Mouse (Mus musculus): ENCODE data around the gene Brf1. TPM values are rescaled to one million over a fixed set of nuclear protein-coding genes. Genes with fewer than 3 reads are reported as not detected.

Gene Brf1
- polyA plus RNA-seq, 1 experiment from 2014 or later: 70.4 TPM

DNA sequence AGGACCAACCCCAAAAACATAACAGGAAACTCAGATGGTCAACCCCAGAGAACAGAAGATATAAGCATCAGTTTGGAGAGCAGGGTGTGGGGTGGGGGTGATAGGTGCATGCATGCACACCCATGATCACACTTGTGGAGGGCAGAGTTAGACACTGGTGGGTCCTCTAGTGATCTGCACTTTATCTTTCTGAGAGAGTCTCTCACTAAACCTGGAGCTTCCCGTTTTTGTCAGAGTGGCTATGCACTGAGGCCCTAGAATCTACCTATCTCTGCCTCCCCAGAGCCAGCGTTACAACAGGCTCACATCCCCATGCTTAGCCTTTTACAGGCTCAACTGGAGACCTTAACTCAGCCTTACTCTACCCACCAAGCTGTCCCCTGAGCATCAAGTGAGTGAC lies 9.1 kb downstream of the Brf1 start:
- 90% methylated on average over 2 of the region's 2 CpGs for WGBS
- Histone ChIP-seq H3K4me2 (no peak overlapping the region), H3K27ac (no peak overlapping the region)

DNA sequence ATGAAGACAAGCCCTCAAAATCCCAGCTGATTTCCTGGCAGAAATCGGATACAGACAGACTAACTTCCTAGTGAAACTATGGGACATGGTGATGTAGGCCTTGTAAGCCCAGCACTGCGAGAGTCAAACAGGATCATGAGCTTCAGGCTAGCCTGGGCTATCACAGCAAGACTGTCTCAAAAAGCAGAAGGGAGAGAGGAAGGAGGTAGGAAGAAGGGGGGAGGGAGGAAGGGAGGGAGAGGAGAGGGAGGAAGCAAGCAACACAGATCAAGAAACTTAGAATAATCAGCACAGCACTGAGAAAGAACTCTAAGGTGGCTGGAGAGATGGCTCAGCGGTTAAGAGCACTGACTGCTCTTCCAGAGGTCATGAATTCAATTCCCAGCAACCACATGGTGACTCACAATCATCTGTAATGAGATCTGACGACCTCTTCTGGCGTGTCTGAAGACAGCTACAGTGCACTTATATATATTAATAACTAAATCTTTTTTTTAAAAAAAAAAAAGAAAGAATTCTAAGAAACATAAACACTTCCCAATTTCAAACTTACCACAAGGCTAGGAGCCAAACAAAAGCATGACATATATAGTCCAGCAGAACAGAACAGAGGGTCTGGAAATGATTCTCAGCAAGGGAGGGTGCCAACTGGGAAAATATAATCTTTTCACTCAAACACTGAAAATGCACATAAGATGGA lies 9.6 kb downstream of the Brf1 start:
- H3K4me2 ChIP-seq: no peak overlapping the region
- no peaks in the 10 kb centered on the region for H3K27me3 ChIP-seq
- H3K4me3 ChIP-seq (replicated peaks): no peak overlapping the region
- ATAC-seq (replicated peaks; ENCODE audit: low FRiP score): no peak
- H3K36me3 ChIP-seq: peaks cover 66% of the 10 kb centered on the region
- H3K4me1 ChIP-seq: peaks cover 8% of the 10 kb centered on the region; the same call in 1 of the 2 replicates
- 84% methylated on average over 5 of the region's 5 CpGs for WGBS
- no peak overlapping the region for H3K9ac ChIP-seq
- no peaks in the 10 kb centered on the region for H3K9me3 ChIP-seq (replicated peaks)
- no peak overlapping the region for H3K27ac ChIP-seq

More for the DNA sequence above, 9.1 kb downstream of the Brf1 start:
- ATAC-seq (replicated peaks; ENCODE audit: low FRiP score): no peak
- H3K4me1 ChIP-seq: peaks cover 8% of the 10 kb centered on the region; the same call in 1 of the 2 replicates
- H3K4me3 ChIP-seq (replicated peaks): no peak overlapping the region
- H3K36me3 ChIP-seq: peaks cover 66% of the 10 kb centered on the region
- no peak overlapping the region for H3K9ac ChIP-seq
- H3K9me3 ChIP-seq (replicated peaks): no peaks in the 10 kb centered on the region
- H3K27me3 ChIP-seq: no peaks in the 10 kb centered on the region

DNA sequence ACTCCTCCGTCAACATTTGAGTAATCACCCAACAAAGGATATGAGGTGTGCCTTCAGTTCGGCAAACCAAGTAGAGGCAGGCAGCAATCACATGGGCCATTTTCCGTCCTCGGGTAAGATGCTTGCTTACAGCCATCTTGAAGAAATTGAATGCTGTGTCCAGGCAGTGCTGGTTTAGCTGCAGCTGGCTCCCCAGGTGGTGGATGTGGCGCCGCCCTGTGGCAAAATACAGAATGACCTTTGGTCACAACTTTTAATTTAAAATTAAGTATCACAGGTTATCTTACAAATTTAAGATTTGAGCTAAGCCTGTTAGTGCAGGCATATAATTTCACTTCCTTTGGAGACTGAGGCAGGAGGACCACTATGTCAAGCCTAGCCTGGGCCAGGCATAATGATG lies 12.6 kb downstream of the Brf1 start:
- no peak overlapping the region for H3K9ac ChIP-seq
- no peak overlapping the region for H3K27ac ChIP-seq
- H3K27me3 ChIP-seq: no peaks in the 10 kb centered on the region
- no peak overlapping the region for H3K4me2 ChIP-seq
- no peak for ATAC-seq (replicated peaks; ENCODE audit: low FRiP score)
- H3K36me3 ChIP-seq: peaks cover 79% of the 10 kb centered on the region
- H3K4me1 ChIP-seq: 0 out of 2 replicates have a peak, but pooled peaks cover 3% of the 10 kb centered on the region
- 76% methylated on average over 6 of the region's 6 CpGs for WGBS
- H3K9me3 ChIP-seq (replicated peaks): no peaks in the 10 kb centered on the region
- no peak overlapping the region for H3K4me3 ChIP-seq (replicated peaks)

DNA sequence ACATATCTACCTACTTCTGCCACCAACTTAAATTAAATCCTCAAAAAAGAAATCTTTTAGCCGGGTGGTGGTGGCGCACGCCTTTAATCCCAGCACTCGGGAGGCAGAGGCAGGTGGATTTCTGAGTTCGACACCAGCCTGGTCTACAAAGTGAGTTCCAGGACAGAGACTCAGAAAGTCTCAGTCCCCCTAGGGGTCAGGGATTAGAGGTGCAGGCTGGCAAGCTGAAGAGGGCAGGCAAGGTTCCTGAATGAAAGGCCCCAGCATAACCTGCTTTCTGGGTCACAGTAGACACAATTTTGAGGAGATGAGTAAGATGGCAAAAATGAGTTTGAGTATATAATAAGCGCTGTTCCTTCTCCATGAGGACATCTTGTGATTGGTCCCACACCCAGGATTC lies 15.2 kb downstream of the Brf1 start:
- Histone ChIP-seq H3K4me1 (no peaks in the 10 kb centered on the region), H3K27me3 (no peaks in the 10 kb centered on the region), H3K4me2 (no peak overlapping the region), H3K4me3 (replicated peaks) (no peak overlapping the region), H3K27ac (no peak overlapping the region), H3K9ac (no peak overlapping the region), H3K9me3 (replicated peaks) (no peaks in the 10 kb centered on the region), H3K36me3 (peaks cover 82% of the 10 kb centered on the region)
- 94% methylated on average over 6 of the region's 6 CpGs for WGBS
- ATAC-seq (replicated peaks; ENCODE audit: low FRiP score): no peak

DNA sequence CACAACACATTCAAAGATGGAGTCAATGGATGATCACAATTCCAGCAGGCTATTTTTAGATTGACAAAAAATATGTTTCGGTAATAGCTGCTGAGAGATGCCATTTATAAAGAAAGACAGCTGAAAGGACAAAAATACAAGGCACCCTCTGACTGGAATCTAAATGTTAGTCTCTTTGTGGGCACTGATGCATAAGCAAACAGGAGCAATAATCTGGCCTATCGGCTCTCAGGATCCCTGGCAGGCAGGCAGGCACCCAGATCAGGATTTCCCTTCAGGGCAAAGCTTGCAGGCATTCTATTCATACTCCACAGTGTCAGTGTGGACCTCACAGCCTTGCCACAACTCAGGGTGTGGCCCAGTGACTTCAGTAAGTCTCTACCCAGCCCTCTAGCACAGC lies 18.5 kb downstream of the Brf1 start:
- peaks cover 91% of the 10 kb centered on the region for H3K36me3 ChIP-seq
- no peak for ATAC-seq (replicated peaks; ENCODE audit: low FRiP score)

DNA sequence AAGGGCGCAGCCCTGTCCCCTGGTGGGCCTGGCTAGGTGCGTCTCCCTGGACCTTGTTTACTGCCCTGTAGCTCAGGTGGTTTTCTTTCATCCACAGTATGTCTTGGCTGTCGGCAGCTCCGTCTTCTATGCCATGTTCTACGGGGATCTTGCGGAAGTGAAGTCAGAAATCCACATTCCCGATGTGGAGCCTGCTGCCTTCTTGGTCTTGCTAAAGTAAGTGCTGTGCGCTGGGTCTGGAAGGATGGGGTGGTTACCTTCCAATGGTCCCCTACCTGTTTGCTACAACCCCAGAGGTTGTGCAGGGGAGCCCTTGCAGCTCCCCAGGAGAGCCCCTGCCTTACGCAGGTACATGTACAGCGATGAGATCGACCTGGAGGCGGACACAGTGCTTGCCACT lies 23.3 kb downstream of the Brf1 start:
- H3K36me3 ChIP-seq: peaks cover 73% of the 10 kb centered on the region

More for the DNA sequence above, 18.5 kb downstream of the Brf1 start:
- H3K27me3 ChIP-seq: no peaks in the 10 kb centered on the region
- H3K9ac ChIP-seq: no peak overlapping the region
- H3K4me1 ChIP-seq: peaks cover 7% of the 10 kb centered on the region
- no peak overlapping the region for H3K4me2 ChIP-seq
- 84% methylated on average over 2 of the region's 2 CpGs for WGBS
- no peaks in the 10 kb centered on the region for H3K9me3 ChIP-seq (replicated peaks)
- no peak overlapping the region for H3K4me3 ChIP-seq (replicated peaks)
- H3K27ac ChIP-seq: no peak overlapping the region

DNA sequence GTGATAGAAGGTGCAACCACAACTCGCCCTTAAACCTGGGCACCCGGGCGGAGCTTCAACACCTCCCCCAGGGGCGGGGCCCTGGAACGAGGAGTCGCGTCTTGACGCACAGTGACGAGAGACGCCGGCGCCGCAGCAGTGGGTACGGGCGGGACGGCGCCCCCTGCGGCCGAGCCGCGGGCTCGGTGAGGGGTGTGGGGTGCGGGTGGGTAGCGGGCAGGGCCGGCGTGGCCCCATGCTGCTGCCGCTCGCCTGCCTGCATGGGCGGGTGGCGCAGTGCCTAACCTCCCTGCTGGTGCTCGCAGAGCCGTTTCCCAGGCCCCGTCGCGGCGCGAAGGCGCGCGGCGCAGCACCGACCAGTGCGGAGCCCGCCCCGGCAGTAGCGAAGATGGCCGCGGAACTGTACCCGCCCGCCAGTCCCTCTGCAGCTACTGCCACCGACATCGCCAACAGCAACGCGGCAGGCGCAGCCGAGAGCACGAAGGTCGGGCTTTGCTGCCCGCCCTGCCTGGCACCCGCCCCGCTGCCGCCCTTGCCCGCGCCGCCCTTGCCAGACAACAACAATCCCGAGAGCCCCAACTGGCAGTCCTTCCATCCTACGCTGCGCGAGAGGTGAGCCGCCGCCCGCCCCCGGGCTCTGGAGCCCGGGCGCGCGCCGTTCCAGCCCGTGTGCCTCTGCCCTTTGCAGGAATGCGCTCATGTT lies 24.0 kb downstream of the Brf1 start, which contains the start of gene Btbd6:
TSS of gene Btbd6 (plus strand) at position 112 of the 703 bp plus-strand sequence.
- peak; percentile 95 for ATAC-seq (replicated peaks; ENCODE audit: low FRiP score)

More for the DNA sequence above, 23.3 kb downstream of the Brf1 start:
- peak overlapping the region; percentile 89 for H3K4me2 ChIP-seq
- H3K27me3 ChIP-seq: no peaks in the 10 kb centered on the region
- H3K4me1 ChIP-seq: peaks cover 18% of the 10 kb centered on the region
- 42% methylated on average over 12 of the region's 12 CpGs for WGBS
- H3K9me3 ChIP-seq (replicated peaks): no peaks in the 10 kb centered on the region
- peak overlapping the region; percentile 93 for H3K27ac ChIP-seq
- H3K9ac ChIP-seq: peak overlapping the region; percentile 80
- peak overlapping the region; percentile 73 for H3K4me3 ChIP-seq (replicated peaks)
- ATAC-seq (replicated peaks; ENCODE audit: low FRiP score): no peak

DNA sequence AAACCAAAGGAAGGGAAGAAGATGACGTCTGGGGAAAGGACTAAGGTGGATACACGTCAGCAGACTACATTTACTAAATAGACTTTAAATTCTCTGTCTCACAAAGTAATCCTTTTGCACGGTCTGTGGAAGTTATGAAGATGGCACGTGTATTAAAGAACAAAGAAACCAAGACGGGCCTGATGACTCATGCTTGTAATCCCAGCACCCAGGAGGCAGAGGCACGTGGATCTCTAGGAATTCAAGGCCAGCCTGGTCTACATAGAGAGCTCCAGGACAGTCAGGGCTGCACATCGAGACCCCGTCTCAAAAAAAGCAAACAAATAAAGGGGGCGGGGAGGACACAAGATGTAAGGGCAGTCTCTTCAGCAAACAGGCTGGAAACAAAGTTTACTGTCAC lies 25.8 kb downstream of the Brf1 start:
- Histone ChIP-seq H3K4me2 (no peak overlapping the region), H3K27me3 (no peaks in the 10 kb centered on the region), H3K9ac (no peak overlapping the region), H3K4me1 (peaks cover 22% of the 10 kb centered on the region), H3K4me3 (replicated peaks) (no peak overlapping the region), H3K36me3 (peaks cover 73% of the 10 kb centered on the region), H3K9me3 (replicated peaks) (no peaks in the 10 kb centered on the region), H3K27ac (no peak overlapping the region)
- ATAC-seq (replicated peaks; ENCODE audit: low FRiP score): no peak
- 91% methylated on average over 9 of the region's 9 CpGs for WGBS

More for the DNA sequence above, 24.0 kb downstream of the Brf1 start, which contains the start of gene Btbd6:
- peaks cover 73% of the 10 kb centered on the region for H3K36me3 ChIP-seq
- no peaks in the 10 kb centered on the region for H3K9me3 ChIP-seq (replicated peaks)
- peak within 1 kb of the TSS; percentile 89 for H3K4me2 ChIP-seq
- no peaks in the 10 kb centered on the region for H3K27me3 ChIP-seq
- peaks cover 18% of the 10 kb centered on the region for H3K4me1 ChIP-seq
- H3K4me3 ChIP-seq (replicated peaks): peak within 1 kb of the TSS; percentile 73
- H3K27ac ChIP-seq: peak within 1 kb of the TSS; percentile 93
- 0% methylated on average over 74 of the region's 80 CpGs for WGBS
- H3K9ac ChIP-seq: peak within 1 kb of the TSS; percentile 80

DNA sequence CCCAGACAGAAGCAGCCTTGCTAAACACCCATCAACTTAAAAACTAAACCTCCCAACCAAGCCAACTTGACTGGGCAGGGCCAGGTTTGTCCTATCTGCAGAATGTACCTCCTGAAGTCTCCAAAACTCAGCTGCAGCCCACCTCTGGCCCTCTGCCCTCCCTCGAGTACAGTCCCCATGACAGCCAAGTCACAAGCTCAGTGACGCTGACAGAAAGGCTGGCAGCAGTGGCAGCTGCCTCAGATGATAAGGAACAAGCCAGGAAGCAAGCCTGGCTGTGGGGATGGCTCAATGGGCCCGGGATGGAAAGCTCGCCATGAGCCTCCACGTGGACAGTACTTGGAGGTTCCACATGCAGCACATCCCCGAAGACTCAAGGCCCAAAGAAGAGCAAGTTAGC lies 30.9 kb downstream of the Brf1 start:
- no peak overlapping the region for H3K4me2 ChIP-seq
- 78% methylated on average over 6 of the region's 6 CpGs for WGBS
- H3K9ac ChIP-seq: no peak overlapping the region
- no peak for ATAC-seq (replicated peaks; ENCODE audit: low FRiP score)
- H3K4me1 ChIP-seq: peaks cover 13% of the 10 kb centered on the region
- H3K27ac ChIP-seq: 0 out of 2 replicates have a peak overlapping the region, but pooled peaks have one; percentile 28
- no peak overlapping the region for H3K4me3 ChIP-seq (replicated peaks)
- H3K9me3 ChIP-seq (replicated peaks): no peaks in the 10 kb centered on the region
- peaks cover 99% of the 10 kb centered on the region for H3K36me3 ChIP-seq
- no peaks in the 10 kb centered on the region for H3K27me3 ChIP-seq

DNA sequence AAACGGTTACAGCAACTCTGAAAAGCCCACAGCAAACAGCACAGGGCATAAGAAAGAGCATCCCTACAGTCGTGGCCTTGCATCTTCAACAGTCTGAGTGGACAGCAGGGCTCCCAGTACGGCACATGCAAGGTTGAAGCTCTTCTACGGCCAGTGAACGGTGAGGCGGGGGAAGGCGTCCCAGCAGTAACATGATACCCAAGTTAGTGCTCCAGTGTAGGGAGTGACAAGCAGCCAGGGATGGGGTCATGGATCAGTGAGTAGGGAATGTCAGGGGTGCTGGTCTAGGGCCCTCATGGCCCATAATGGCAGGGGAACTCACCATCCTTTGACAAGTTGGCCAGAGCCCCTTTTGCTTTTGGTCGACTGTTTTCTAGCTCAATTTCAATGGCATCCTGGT lies 31.6 kb downstream of the Brf1 start:
- WGBS: 30% methylated on average over 8 of the region's 8 CpGs
- H3K9me3 ChIP-seq (replicated peaks): no peaks in the 10 kb centered on the region
- peaks cover 13% of the 10 kb centered on the region for H3K4me1 ChIP-seq
- H3K9ac ChIP-seq: no peak overlapping the region
- H3K27ac ChIP-seq: 0 out of 2 replicates have a peak overlapping the region, but pooled peaks have one; percentile 28
- no peak overlapping the region for H3K4me3 ChIP-seq (replicated peaks)
- H3K36me3 ChIP-seq: peaks cover 100% of the 10 kb centered on the region
- peak; percentile 93 for ATAC-seq (replicated peaks; ENCODE audit: low FRiP score)
- H3K27me3 ChIP-seq: no peaks in the 10 kb centered on the region
- H3K4me2 ChIP-seq: no peak overlapping the region

DNA sequence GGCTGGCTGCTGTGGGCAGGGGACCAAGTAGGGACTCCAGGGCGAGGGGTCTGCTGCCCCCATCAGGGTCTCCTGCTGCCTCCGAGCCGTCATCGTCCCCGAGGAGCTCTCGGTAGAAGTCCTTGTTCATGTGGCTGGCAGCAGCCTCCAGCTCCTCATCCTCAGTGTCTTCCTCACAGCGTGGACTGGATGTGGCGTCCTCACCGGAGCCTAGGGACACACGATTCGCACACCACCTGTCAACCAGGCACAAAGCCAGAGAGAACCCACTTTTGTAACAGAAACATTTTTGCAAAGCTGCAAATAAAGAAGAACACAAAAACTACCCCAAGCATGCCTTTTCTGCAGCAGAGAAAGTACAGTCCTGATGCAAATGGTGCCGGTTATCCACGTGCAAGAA lies 34.7 kb downstream of the Brf1 start:
- Histone ChIP-seq H3K36me3 (peaks cover 100% of the 10 kb centered on the region), H3K27me3 (no peaks in the 10 kb centered on the region), H3K9ac (no peak overlapping the region), H3K4me3 (replicated peaks) (no peak overlapping the region), H3K27ac (no peak overlapping the region), H3K4me1 (peaks cover 13% of the 10 kb centered on the region), H3K4me2 (no peak overlapping the region), H3K9me3 (replicated peaks) (no peaks in the 10 kb centered on the region)
- ATAC-seq (replicated peaks; ENCODE audit: low FRiP score): no peak
- 89% methylated on average over 13 of the region's 13 CpGs for WGBS

DNA sequence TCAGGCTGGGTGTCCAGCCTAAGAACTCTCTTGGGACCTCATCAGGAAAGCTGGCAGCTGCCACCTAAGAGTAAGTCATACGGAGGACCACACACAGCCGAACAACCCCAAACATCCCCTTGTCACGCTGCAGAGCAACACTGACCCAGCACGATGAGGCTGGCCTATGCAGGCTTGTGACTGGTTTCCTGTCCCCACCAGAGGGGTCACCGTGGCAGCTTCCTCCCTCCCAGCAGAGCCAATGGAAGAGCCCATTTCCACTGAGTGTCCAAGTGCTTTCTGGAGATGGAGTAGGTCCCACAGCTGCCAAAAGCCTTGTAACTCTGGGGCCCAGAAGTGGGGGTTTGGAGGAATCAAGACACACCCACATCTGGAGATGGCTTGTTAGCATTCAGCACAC lies 38.6 kb downstream of the Brf1 start:
- no peak overlapping the region for H3K4me2 ChIP-seq
- no peaks in the 10 kb centered on the region for H3K9me3 ChIP-seq (replicated peaks)
- ATAC-seq (replicated peaks; ENCODE audit: low FRiP score): no peak
- H3K27ac ChIP-seq: no peak overlapping the region
- no peaks in the 10 kb centered on the region for H3K27me3 ChIP-seq
- no peak overlapping the region for H3K9ac ChIP-seq
- H3K4me3 ChIP-seq (replicated peaks): no peak overlapping the region
- H3K36me3 ChIP-seq: peaks cover 87% of the 10 kb centered on the region
- no peaks in the 10 kb centered on the region for H3K4me1 ChIP-seq
- whole genome bisulfite sequencing: 76% methylated on average over 5 of the region's 5 CpGs
